Mouse (Mus musculus) forebrain, postnatal 0 days (tissue): ENCODE measurements at regions not wholly inside any gene's neighbourhood (a gene's known extent, or its start where the extent isn't known, plus 50 kb on each side); places are given as distances from the start of the nearest gene placed in this dataset.

Experiments used
- ATAC-seq: fragments of 200-750 bp; cut with Nextera tagmentation; 2 replicates; pipeline ENCODE4 v1.8.0; 2017; ENCODE audit warnings: mild to moderate bottlenecking, moderate library complexity
- DNase-seq: peaks from one replicate; pipeline ENCODE4 v3.0.0-alpha.2; 2015
- H3K27ac ChIP-seq: fragments of 300-500 bp; sonication (generic); 2 replicates; pipeline ENCODE4 v1.5.1; 2014; ENCODE audit warnings: low read depth, mild to moderate bottlenecking, antibody characterized with exemption, low read length, moderate library complexity, mixed read lengths
- H3K27me3 ChIP-seq: fragments of 300-500 bp; sonication (generic); 2 replicates; pipeline ENCODE4 v1.6.1; 2014; ENCODE audit warnings: mild to moderate bottlenecking, low read length, mixed read lengths; ENCODE audit not compliant: insufficient read depth
- H3K36me3 ChIP-seq: fragments of 300-500 bp; sonication (generic); 2 replicates; pipeline ENCODE4 v1.6.1; 2014; ENCODE audit warnings: mild to moderate bottlenecking, moderate library complexity; ENCODE audit not compliant: insufficient read depth
- H3K4me1 ChIP-seq: fragments of 300-500 bp; sonication (generic); 2 replicates; pipeline ENCODE4 v1.6.1; 2014; ENCODE audit warnings: antibody characterized with exemption; ENCODE audit not compliant: insufficient read depth
- H3K4me2 ChIP-seq: fragments of 300-500 bp; sonication (generic); 2 replicates; pipeline ENCODE4 v1.6.1; 2014; ENCODE audit warnings: low read depth, mild to moderate bottlenecking, moderate library complexity
- H3K4me3 ChIP-seq: fragments of 300-500 bp; sonication (generic); 2 replicates; pipeline ENCODE4 v1.5.1; 2014; ENCODE audit warnings: low read depth, low read length, mixed read lengths
- H3K9ac ChIP-seq: fragments of 300-500 bp; sonication (generic); 2 replicates; pipeline ENCODE4 v1.6.1; 2014; ENCODE audit warnings: mild to moderate bottlenecking
- H3K9me3 ChIP-seq: fragments of 300-500 bp; sonication (generic); 2 replicates; pipeline ENCODE4 v1.6.1; 2016; ENCODE audit warnings: low read length
- CTCF ChIP-seq: sonication (generic); IDR thresholded peaks from 2 replicates; pipeline ENCODE4 v1.5.1; 2016; ENCODE audit warnings: antibody characterized with exemption, control low read depth, low read depth
- WGBS: fragments of 180-500 bp; shearing (Covaris S2); extraction: QIAGEN DNeasy Blood & Tissue Kit; methylation state at CpG from one replicate; pipeline ENCODE4 v1.1.7; 2014; 5-methylcytosine and 5-hydroxymethylcytosine counted together

- no peaks in the 10 kb centered on the region for H3K9me3 ChIP-seq
- 32% methylated on average over 2 of the region's 2 CpGs for WGBS
- peak; percentile 34 for DNase-seq
These were observed 79.3 kb upstream of the Csf3r start for GRCm38 (mm10) chr4:125945062-125945461.

GRCm38 (mm10) chr4:125959426-125959825, 64.9 kb upstream of the Csf3r start:
- Histone ChIP-seq H3K4me3 (no peak overlapping the region), H3K9ac (no peak overlapping the region), H3K4me2 (no peak overlapping the region), H3K4me1 (no peaks in the 10 kb centered on the region), H3K9me3 (no peaks in the 10 kb centered on the region), H3K27ac (no peak overlapping the region), H3K36me3 (no peaks in the 10 kb centered on the region), H3K27me3 (no peaks in the 10 kb centered on the region; the same call in 1 of the 2 replicates)
- TF ChIP-seq CTCF = no peak
- ATAC-seq = no peak
- DNase-seq = no peak
- 57% methylated on average over 9 of the region's 9 CpGs for WGBS

More at GRCm38 (mm10) chr4:125945062-125945461, 79.3 kb upstream of the Csf3r start:
- ATAC-seq = peak; percentile 73
- Histone ChIP-seq H3K4me3 (no peak overlapping the region), H3K9ac (no peak overlapping the region), H3K4me1 (no peaks in the 10 kb centered on the region), H3K27ac (no peak overlapping the region), H3K36me3 (no peaks in the 10 kb centered on the region), H3K27me3 (no peaks in the 10 kb centered on the region), H3K4me2 (no peak overlapping the region)
- TF ChIP-seq CTCF = no peak

GRCm38 (mm10) chr4:125960704-125961279, 63.6 kb upstream of the Csf3r start:
- Histone ChIP-seq H3K9me3 (no peaks in the 10 kb centered on the region), H3K4me2 (no peak overlapping the region), H3K27me3 (no peaks in the 10 kb centered on the region; the same call in 1 of the 2 replicates), H3K27ac (no peak overlapping the region), H3K9ac (no peak overlapping the region), H3K36me3 (no peaks in the 10 kb centered on the region), H3K4me1 (no peaks in the 10 kb centered on the region), H3K4me3 (no peak overlapping the region)
- DNase-seq = no peak
- no peak for TF ChIP-seq CTCF
- WGBS = 31% methylated on average over 8 of the region's 8 CpGs
- ATAC-seq = no peak

GRCm38 (mm10) chr4:125962677-125963076, 61.7 kb upstream of the Csf3r start:
- Histone ChIP-seq H3K4me1 (no peaks in the 10 kb centered on the region), H3K27me3 (no peaks in the 10 kb centered on the region; the same call in 1 of the 2 replicates), H3K9ac (no peak overlapping the region), H3K36me3 (no peaks in the 10 kb centered on the region), H3K4me3 (no peak overlapping the region), H3K9me3 (no peaks in the 10 kb centered on the region), H3K4me2 (no peak overlapping the region), H3K27ac (no peak overlapping the region)
- peak; percentile 97 for TF ChIP-seq CTCF
- ATAC-seq = peak; percentile 66
- peak; percentile 89 for DNase-seq
- 5% methylated on average over 7 of the region's 7 CpGs for WGBS
